Mouse (Mus musculus) brain, embryonic 14.5 days (tissue): ENCODE data around the gene Gm49388.

Source experiments
- CTCF ChIP-seq: fragments of 200-500 bp; IDR thresholded peaks from 2 replicates; pipeline ENCODE4 v1.5.1; 2012; ENCODE audit warnings: inconsistent platforms, mild to moderate bottlenecking, moderate library complexity, borderline replicate concordance; ENCODE audit not compliant: insufficient read depth, insufficient read length; ENCODE audit errors: extremely low read depth
- POLR2A ChIP-seq: fragments of 200-500 bp; IDR thresholded peaks from 2 replicates; pipeline ENCODE4 v1.6.1; 2012; ENCODE audit warnings: mild to moderate bottlenecking, inconsistent platforms, borderline replicate concordance; ENCODE audit not compliant: poor library complexity, insufficient read depth, insufficient read length, severe bottlenecking; ENCODE audit errors: extremely low read depth

DNA sequence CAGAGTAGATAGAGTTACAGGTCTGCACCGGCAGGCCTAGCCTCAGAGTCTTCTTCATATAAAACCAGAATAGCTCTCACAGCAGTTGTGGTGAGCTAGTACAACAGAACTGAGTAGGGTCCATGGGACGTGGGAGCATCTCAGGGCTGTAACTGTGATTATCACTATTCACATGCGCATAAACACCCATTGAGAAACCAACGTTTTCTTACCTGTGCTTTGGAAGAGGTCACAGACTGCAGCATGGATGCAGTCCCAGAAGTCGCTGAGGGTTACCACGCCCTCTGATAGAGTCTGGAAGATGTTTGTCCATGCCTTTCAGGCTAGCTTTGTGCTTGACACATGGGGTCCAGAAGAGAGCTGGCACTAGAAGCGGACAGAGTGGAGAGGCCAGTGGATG lies 31.7 kb upstream of the Gm49388 start:
- TF ChIP-seq POLR2A = no peak
- TF ChIP-seq CTCF = no peak
